Mouse (Mus musculus): Measurements from ENCODE around the gene Jmjd1c. TPM values are rescaled to one million over a fixed set of nuclear protein-coding genes. Genes with fewer than 3 reads are reported as not detected.
A peak's percentile ranks its signal among the peaks of the same experiment; 100 is the strongest.

The Jmjd1c gene
- polyA plus RNA-seq (2014; fragmentation: Nextera tagmentation; extraction: Ambion mirVana), result 44.5 and 46.9 TPM in 2 replicates

DNA sequence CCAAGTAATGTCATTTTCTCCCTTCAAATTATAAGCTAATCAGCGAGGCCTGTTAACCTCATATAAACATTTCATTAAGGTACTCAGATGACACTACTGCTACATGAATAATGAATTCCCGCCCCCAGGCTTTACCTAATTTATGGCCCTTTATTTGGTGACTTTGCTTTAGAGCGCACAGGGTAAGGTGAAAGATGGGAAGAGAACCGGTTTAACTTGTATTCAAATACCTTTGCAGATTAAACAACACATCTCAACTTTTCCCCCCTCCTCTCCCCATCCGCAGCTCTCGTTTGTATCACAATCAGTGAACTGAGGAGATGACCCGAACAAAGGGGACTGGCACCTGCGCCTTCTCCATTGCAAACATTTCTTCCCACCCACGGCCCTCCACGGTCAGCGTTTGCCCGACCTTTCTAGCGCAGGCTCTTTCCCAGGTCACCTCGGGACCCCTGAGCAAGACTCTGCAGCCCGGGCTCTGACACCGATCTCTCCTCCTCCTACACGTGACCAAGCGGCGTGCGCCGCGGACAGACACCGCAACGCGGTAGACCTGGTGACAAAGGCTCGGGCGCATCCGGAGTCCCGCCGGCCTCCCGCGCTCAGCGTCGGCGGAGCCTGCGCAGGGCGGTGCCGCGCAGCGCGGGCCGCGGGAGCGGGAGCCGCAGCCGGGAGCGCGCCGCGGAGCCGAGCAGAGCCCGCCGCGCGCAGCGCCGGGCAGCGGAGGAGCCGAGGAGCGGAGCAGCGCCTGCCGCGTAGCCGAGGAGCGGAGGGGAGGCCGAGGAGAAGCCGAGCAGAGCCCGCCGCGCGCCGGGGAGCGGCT, at the start of gene Jmjd1c:
Gene Jmjd1c, plus strand, starts transcription at position 328 of the 823 bp plus-strand sequence.
- DNase-seq (ENCODE audit: low spot score), result peak; percentile 84
- H3K36me3 ChIP-seq (replicated peaks; ENCODE audit: control insufficient read depth, insufficient read depth, low read depth, low read length), result no peaks in the 10 kb centered on the region
- H3K9me3 ChIP-seq (replicated peaks; ENCODE audit: control insufficient read depth, low read length), result no peaks in the 10 kb centered on the region
- peak within 1 kb of the TSS; percentile 75 for H3K4me2 ChIP-seq (ENCODE audit: low read depth, low read length)
- H3K27me3 ChIP-seq (ENCODE audit: control insufficient read depth, insufficient read depth, low read length), result no peaks in the 10 kb centered on the region
- peak within 1 kb of the TSS; percentile 98 for H3K9ac ChIP-seq (replicated peaks; ENCODE audit: low read length)
- WGBS, result under 1% methylated on average over 73 of the region's 73 CpGs
- peak within 1 kb of the TSS; percentile 86 for H3K4me3 ChIP-seq (ENCODE audit: low read depth, low read length)
- H3K4me1 ChIP-seq (ENCODE audit: control insufficient read depth, insufficient read depth, low read length), result no peaks in the 10 kb centered on the region
- H3K27ac ChIP-seq (replicated peaks; ENCODE audit: low read depth, low read length), result peak within 1 kb of the TSS; percentile 97
- peak; percentile 83 for ATAC-seq (replicated peaks; ENCODE audit: insufficient number of reproducible peaks, low FRiP score, low TSS enrichment, low read depth)

DNA sequence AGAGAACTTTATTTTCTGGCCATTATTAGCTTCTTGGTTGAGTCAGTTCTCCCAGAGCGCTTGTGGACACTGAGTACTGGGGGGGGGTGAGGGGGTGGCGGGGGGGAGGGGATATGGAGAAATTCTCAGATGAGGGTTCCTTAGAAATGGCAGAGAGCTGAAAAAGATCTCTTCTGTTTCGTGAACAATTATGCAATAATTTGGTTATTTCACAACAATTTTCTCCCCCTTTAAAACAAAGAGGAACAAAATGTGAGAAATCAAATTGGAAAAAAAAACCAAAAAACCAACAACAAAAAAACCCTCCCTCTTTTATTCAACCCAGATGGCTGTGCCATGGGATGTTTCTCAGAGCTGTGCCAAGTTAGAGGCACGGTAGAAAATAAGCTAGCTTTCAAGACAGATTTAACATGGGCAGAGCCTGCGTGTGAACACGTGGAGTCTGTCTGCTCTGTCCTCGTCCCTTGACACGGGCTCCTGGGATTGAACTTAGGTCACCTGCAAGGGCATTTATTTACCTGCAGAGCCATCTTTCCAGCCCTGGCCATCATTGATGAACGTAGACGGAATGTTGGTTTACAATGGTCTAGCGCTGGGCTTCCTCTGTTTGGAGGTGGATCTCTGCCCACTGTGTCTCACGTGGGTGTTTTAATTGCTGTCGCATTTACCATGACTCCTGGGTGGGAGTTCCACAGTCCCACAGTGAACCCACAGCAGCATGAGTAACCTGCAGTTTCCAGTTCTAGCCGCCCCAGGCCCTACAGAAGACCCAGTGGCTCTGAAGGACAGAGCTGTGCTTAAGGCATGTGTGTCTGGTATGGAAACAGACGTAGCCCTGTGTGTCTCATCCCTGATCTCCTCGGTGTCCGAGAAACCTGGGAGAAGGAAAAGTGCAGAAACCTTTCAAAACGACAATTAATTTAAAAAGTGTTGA, 47.9 kb upstream of the Jmjd1c start:
- 80% methylated on average over 18 of the region's 18 CpGs for WGBS
- ATAC-seq (replicated peaks; ENCODE audit: insufficient number of reproducible peaks, low FRiP score, low TSS enrichment, low read depth), result no peak

DNA sequence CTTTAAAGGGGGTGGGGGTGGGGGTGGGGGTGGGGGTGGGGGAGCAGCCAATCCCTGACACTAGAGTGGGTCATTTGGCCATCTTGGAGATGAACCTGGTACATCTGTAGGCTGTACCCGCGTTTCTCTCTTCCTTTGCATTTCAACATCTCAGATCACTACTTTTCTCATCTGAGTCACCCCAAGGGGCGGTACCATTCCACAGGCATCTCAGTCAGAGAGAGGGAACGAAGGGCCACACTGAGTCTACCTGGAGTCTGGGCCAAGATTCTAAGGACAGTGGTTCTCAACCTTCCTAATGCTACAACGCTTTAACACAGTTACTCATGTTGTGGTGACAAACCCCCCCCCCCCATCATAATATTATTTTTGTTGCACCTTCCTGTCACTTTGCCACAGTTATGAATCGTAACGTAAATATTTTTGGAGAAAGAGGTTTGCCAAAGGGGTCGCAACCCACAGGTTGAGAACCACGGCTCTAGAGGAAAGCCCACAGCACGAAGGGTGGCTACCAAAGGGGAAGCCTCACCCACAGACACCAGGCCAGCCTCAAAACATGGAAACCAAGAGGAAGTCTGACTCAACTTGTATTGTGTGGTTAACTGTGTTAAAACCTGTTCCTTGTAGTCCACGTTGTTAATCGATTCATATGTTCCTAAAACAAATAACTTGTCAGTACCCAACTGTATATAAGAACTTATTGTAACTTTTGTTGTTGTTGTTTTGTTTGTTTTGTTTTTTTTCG, 46.9 kb upstream of the Jmjd1c start:
- H3K9me3 ChIP-seq (replicated peaks; ENCODE audit: control insufficient read depth, low read length), result no peaks in the 10 kb centered on the region
- ATAC-seq (replicated peaks; ENCODE audit: insufficient number of reproducible peaks, low FRiP score, low TSS enrichment, low read depth) (no peak), DNase-seq (ENCODE audit: low spot score) (no peak)
- H3K4me1 ChIP-seq (ENCODE audit: control insufficient read depth, insufficient read depth, low read length), result peaks cover 3% of the 10 kb centered on the region; the same call in 1 of the 2 replicates
- H3K36me3 ChIP-seq (replicated peaks; ENCODE audit: control insufficient read depth, insufficient read depth, low read depth, low read length), result no peaks in the 10 kb centered on the region
- no peak overlapping the region for H3K4me3 ChIP-seq (ENCODE audit: low read depth, low read length)
- H3K27ac ChIP-seq (replicated peaks; ENCODE audit: low read depth, low read length), result no peak overlapping the region
- H3K27me3 ChIP-seq (ENCODE audit: control insufficient read depth, insufficient read depth, low read length), result no peaks in the 10 kb centered on the region
- H3K9ac ChIP-seq (replicated peaks; ENCODE audit: low read length), result no peak overlapping the region
- H3K4me2 ChIP-seq (ENCODE audit: low read depth, low read length), result no peak overlapping the region
- 91% methylated on average over 13 of the region's 13 CpGs for WGBS

More for the DNA sequence above, 47.9 kb upstream of the Jmjd1c start:
- no peak for DNase-seq (ENCODE audit: low spot score)
- no peaks in the 10 kb centered on the region for H3K9me3 ChIP-seq (replicated peaks; ENCODE audit: control insufficient read depth, low read length)
- no peaks in the 10 kb centered on the region; the same call in 1 of the 2 replicates for H3K4me1 ChIP-seq (ENCODE audit: control insufficient read depth, insufficient read depth, low read length)
- H3K36me3 ChIP-seq (replicated peaks; ENCODE audit: control insufficient read depth, insufficient read depth, low read depth, low read length), result no peaks in the 10 kb centered on the region
- H3K9ac ChIP-seq (replicated peaks; ENCODE audit: low read length), result no peak overlapping the region
- no peak overlapping the region for H3K27ac ChIP-seq (replicated peaks; ENCODE audit: low read depth, low read length)
- no peaks in the 10 kb centered on the region for H3K27me3 ChIP-seq (ENCODE audit: control insufficient read depth, insufficient read depth, low read length)
- H3K4me2 ChIP-seq (ENCODE audit: low read depth, low read length), result no peak overlapping the region
- no peak overlapping the region for H3K4me3 ChIP-seq (ENCODE audit: low read depth, low read length)

DNA sequence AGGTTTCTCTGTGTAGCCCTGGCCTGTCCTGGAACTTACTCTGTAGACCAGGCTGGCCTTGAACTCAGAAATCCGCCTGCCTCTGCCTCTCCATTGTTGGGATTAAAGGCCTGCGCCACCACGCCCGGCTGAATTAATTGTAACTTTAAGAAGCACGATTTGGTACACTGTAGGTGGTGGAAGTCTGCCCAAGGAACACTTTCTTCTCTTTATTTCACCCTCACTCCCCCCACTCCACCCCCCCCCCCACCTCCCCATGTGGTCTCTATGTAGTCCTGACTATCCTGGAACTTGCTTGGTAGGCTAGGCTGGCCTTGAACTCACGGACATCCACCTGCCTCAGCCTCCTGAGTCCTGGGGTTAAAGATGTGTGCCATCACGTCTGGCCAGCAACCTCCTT, 46.3 kb upstream of the Jmjd1c start:
- no peak overlapping the region for H3K9ac ChIP-seq (replicated peaks; ENCODE audit: low read length)
- ATAC-seq (replicated peaks; ENCODE audit: insufficient number of reproducible peaks, low FRiP score, low TSS enrichment, low read depth) (no peak), DNase-seq (ENCODE audit: low spot score) (no peak)
- H3K4me3 ChIP-seq (ENCODE audit: low read depth, low read length), result no peak overlapping the region
- H3K4me1 ChIP-seq (ENCODE audit: control insufficient read depth, insufficient read depth, low read length), result peaks cover 3% of the 10 kb centered on the region; the same call in 1 of the 2 replicates
- WGBS, result 95% methylated on average over 7 of the region's 7 CpGs
- H3K36me3 ChIP-seq (replicated peaks; ENCODE audit: control insufficient read depth, insufficient read depth, low read depth, low read length), result no peaks in the 10 kb centered on the region
- H3K27ac ChIP-seq (replicated peaks; ENCODE audit: low read depth, low read length), result no peak overlapping the region
- H3K4me2 ChIP-seq (ENCODE audit: low read depth, low read length), result no peak overlapping the region
- H3K27me3 ChIP-seq (ENCODE audit: control insufficient read depth, insufficient read depth, low read length), result no peaks in the 10 kb centered on the region
- H3K9me3 ChIP-seq (replicated peaks; ENCODE audit: control insufficient read depth, low read length), result no peaks in the 10 kb centered on the region

DNA sequence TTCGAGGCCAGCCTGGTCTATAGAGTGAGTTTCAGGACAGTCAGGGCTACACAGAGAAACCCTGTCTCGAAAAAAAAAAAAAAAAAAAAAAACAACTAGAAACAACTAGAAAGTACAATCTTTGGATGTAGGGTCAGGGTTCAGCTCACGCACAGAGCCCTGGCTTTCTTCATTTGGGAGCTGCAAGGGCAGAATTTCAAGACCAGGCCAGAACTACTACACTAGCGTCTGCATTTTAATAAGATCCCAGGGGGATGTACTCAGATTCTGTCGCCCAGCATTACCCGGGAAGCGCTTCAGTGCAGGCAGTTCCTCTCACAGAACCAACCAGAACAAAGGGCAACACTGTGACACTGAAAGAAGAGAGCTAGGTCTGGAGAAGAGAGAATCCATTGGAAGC, 45.2 kb upstream of the Jmjd1c start:
- Histone ChIP-seq H3K27me3 (ENCODE audit: control insufficient read depth, insufficient read depth, low read length) (no peaks in the 10 kb centered on the region), H3K4me1 (ENCODE audit: control insufficient read depth, insufficient read depth, low read length) (peaks cover 3% of the 10 kb centered on the region; the same call in 1 of the 2 replicates), H3K36me3 (replicated peaks; ENCODE audit: control insufficient read depth, insufficient read depth, low read depth, low read length) (no peaks in the 10 kb centered on the region), H3K9me3 (replicated peaks; ENCODE audit: control insufficient read depth, low read length) (no peaks in the 10 kb centered on the region), H3K4me3 (ENCODE audit: low read depth, low read length) (no peak overlapping the region), H3K9ac (replicated peaks; ENCODE audit: low read length) (no peak overlapping the region), H3K27ac (replicated peaks; ENCODE audit: low read depth, low read length) (no peak overlapping the region), H3K4me2 (ENCODE audit: low read depth, low read length) (no peak overlapping the region)
- no peak for ATAC-seq (replicated peaks; ENCODE audit: insufficient number of reproducible peaks, low FRiP score, low TSS enrichment, low read depth)
- WGBS, result 61% methylated on average over 6 of the region's 7 CpGs
- no peak for DNase-seq (ENCODE audit: low spot score)

DNA sequence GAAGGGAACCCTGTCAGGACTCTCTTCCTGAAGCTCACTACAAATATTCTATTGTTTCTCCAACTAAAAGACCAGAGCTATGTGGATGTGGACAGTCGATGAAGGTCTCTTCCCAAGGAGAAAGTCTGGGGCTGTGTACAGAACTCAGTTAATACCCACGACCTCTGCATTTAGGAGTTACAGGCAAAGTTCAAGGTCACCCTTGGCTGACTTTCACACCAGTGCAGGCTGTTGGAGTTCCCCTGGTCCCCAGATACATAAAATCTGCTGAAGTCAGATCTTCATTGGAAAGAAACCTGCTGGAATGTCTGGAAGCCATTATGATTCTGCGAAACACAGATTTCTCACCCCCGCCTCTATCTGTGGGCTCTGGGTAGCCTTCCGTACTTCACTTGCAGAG, 44.5 kb upstream of the Jmjd1c start:
- H3K27ac ChIP-seq (replicated peaks; ENCODE audit: low read depth, low read length), result no peak overlapping the region
- no peaks in the 10 kb centered on the region for H3K9me3 ChIP-seq (replicated peaks; ENCODE audit: control insufficient read depth, low read length)
- H3K4me3 ChIP-seq (ENCODE audit: low read depth, low read length), result no peak overlapping the region
- DNase-seq (ENCODE audit: low spot score) (peak; percentile 35), ATAC-seq (replicated peaks; ENCODE audit: insufficient number of reproducible peaks, low FRiP score, low TSS enrichment, low read depth) (no peak)
- H3K4me1 ChIP-seq (ENCODE audit: control insufficient read depth, insufficient read depth, low read length), result peaks cover 3% of the 10 kb centered on the region; the same call in 1 of the 2 replicates
- no peaks in the 10 kb centered on the region for H3K36me3 ChIP-seq (replicated peaks; ENCODE audit: control insufficient read depth, insufficient read depth, low read depth, low read length)
- no peaks in the 10 kb centered on the region for H3K27me3 ChIP-seq (ENCODE audit: control insufficient read depth, insufficient read depth, low read length)
- 38% methylated on average over 5 of the region's 5 CpGs for WGBS
- H3K4me2 ChIP-seq (ENCODE audit: low read depth, low read length), result no peak overlapping the region
- no peak overlapping the region for H3K9ac ChIP-seq (replicated peaks; ENCODE audit: low read length)

DNA sequence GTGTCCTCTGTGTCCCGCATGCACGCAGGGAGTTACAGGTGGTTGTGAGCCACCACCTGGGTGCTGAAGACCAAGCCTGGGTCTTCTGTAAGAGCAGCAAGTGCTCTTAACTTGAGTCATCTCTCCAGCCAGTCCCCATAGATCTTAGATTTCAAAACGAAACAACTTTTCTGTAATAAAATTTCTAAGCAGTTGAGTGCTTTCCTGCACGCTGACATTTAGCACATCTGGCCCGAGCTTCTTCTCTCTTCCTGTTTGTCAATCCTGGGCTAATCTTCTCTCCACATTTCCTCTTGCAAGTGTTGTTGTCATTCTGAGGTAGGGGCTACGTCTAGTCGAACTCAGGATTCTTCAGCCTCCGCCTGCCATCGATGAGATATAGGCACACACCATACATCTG, 43.5 kb upstream of the Jmjd1c start:
- Histone ChIP-seq H3K4me2 (ENCODE audit: low read depth, low read length) (no peak overlapping the region), H3K4me1 (ENCODE audit: control insufficient read depth, insufficient read depth, low read length) (peaks cover 3% of the 10 kb centered on the region; the same call in 1 of the 2 replicates), H3K9ac (replicated peaks; ENCODE audit: low read length) (no peak overlapping the region), H3K27ac (replicated peaks; ENCODE audit: low read depth, low read length) (no peak overlapping the region), H3K4me3 (ENCODE audit: low read depth, low read length) (no peak overlapping the region), H3K27me3 (ENCODE audit: control insufficient read depth, insufficient read depth, low read length) (no peaks in the 10 kb centered on the region), H3K9me3 (replicated peaks; ENCODE audit: control insufficient read depth, low read length) (no peaks in the 10 kb centered on the region), H3K36me3 (replicated peaks; ENCODE audit: control insufficient read depth, insufficient read depth, low read depth, low read length) (no peaks in the 10 kb centered on the region)
- ATAC-seq (replicated peaks; ENCODE audit: insufficient number of reproducible peaks, low FRiP score, low TSS enrichment, low read depth) (no peak), DNase-seq (ENCODE audit: low spot score) (no peak)
- 77% methylated on average over 9 of the region's 9 CpGs for WGBS

Measured in embryonic facial prominence, embryonic 11.5 days (tissue).